Mouse (Mus musculus): ENCODE results near the gene Rce1. TPM values are rescaled to one million over a fixed set of nuclear protein-coding genes. Genes with fewer than 3 reads are reported as not detected.
A peak's percentile ranks its signal among the peaks of the same experiment; 100 is the strongest.

Gene Rce1
- 1 to 10 TPM; 4.6 to 5.7 TPM for total RNA-seq (2021)
- long read RNA-seq, experiment 1, partial matches to known transcripts = 0 of 10 reads
- long read RNA-seq, experiment 1, other reads (novel, unspliced or antisense) = 6 of 10 reads
- long read RNA-seq, experiment 2, transcript Rce1-201 (8 exons, 1,425 nt) = major isoform, 5 of 10 reads
- long read RNA-seq, experiment 2, partial matches to known transcripts = 0 of 10 reads
- long read RNA-seq, experiment 2, other reads (novel, unspliced or antisense) = 2 of 10 reads

DNA sequence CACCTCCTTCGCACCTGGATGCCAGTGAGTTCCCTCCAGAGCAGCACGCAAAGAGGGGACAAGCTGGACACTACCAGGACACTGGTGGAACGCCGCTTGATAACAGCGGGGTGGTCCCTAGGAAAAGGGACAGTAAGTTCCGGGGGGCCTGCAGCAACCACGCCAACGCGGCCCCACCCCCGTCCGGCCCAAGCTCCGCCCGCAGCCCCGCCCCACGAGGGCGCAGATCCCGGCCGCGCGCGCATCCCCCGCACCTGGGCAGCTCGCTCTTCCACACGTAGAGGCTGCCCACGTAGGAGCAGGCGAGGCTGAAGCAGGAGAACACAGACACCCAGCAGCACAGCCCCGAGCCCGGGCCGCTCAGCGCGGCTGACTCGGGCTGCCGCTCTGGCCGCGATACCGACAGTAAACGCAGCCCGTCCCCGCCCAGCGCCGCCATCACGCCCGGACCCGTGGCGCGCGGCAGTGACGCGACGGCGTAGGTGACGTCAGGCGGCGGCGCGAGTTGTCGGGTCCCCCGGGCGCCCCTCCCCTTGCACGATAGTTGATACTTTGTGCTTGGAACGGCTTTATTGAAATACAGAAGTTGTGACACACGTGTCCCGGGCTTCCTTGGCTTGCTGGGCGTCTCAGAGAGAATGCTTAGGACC lies at the start of gene Rce1:
Rce1 (minus strand) TSS at position 463 of the 650 bp plus-strand sequence.
- DNase-seq = peak; percentile 83 to 90
- intact Hi-C loops (cut with DNase I) = loop anchor here (10.0 kb wide), 1 partner anchor 339 kb away; the partner anchor contains the start of gene Mrpl11

DNA sequence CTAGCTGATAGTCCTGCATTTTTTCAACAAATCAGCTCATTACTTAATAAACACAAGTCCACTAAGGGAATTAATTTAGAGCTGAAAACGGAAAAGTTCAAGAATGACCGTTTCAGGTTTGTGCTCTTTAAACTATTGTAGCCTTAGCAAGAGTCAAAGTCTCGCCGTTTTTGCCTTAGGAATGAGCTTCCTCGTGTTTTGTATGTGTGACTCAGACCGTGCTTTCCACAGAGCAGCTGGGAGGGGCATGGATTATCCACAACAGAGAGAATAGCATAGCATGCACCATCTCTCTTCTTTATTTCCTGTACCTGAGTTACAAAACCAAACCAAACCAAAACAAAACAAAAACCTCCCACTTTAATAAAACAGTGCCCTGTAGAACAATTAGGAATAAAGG lies 47.0 kb upstream of the Rce1 start:
- DNase-seq = no peak
- intact Hi-C loops (cut with DNase I) = no loop called here

DNA sequence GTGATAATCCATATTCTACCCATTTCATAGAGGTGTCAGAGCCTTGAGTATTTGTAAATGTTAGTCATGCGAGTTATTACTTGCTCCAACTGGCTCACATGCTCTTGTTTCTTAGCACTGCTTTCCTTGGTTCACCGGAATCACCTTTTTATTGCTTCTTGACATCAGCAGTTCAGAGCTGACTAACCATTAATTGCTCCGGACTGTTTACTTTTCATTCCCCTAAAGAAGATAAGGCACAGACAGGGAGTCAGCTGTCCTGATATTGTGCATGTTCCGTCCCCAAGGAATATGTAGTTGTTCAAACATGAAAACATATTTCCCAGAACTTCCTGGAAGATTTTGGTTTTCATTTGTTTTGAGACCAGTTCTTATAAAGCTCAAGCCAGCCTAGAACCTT lies 45.3 kb upstream of the Rce1 start:
- intact Hi-C loops (cut with DNase I) = no loop called here
- no peak for DNase-seq

DNA sequence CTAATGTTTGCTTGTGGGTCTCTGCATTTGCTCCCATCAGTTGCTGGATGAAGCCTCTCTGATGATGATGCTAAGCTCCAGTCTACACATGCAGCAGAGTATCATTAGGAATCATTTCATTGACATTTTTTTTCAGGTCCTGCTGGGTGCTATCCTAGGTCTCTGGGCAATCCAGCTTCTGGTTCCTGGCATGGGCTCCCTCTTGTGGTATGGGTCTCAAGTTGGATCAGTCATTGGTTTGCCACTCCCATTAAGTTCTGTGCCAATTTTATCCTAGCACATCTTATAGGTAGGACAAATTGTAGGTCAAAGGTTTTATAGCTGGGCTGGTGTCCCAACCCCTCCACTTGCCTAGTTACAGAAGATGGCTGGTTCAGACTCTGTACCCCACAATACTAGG lies 41.4 kb upstream of the Rce1 start:
- intact Hi-C loops (cut with DNase I) = no loop called here
- no peak for DNase-seq

DNA sequence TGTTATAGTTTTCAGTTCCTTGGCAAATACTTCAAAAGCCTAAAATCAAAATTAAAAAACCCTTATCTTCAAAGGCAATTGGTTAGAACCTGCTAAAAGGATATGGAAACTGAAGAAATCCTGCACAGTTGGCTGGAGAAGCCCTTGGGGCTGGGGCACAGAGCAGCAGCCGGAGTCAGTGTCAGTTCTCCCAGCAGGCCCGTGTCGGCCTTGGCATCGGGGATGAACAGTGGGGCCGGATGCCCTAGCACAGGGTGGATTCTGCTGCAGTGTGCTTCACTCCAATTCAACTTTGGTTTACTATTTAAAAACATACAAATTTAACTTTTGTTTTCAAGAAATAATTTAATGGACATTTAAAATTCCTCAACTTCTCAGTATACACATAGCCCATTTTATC lies 32.7 kb upstream of the Rce1 start:
- intact Hi-C loops (cut with DNase I) = loop anchor here (5.0 kb wide), 1 partner anchor 59 kb away; no protein-coding TSS in a partner anchor

DNA sequence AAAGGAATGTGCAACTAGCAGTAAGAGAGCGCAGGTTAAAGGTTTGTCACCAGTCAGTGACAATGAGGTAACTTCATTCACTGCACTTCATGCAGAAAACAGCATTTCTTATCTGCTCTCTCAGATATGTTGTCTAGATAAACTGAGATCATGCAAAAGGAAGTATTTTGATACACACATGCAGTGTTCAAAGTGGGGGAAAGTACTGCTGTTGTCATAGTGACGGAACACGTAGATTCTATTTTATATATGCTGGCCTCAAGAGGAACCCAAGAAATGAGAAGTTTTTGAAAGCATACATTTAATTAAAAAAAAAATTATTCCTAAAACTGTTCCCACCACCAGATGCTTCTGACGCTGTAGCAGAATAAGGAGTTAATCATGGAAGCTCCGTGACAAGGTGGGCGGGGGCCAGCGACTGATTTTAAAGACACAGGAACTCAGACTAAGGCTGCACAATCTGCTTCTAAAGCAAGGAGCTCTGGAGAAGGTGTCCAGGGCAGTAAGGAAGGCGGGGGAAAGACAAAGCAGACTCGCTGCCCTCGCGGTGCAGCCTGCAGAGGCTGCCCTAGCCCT lies 21.6 kb upstream of the Rce1 start:
- intact Hi-C loops (cut with DNase I) = no loop called here
- DNase-seq = no peak

More for the DNA sequence above, 32.7 kb upstream of the Rce1 start:
- DNase-seq = no peak

DNA sequence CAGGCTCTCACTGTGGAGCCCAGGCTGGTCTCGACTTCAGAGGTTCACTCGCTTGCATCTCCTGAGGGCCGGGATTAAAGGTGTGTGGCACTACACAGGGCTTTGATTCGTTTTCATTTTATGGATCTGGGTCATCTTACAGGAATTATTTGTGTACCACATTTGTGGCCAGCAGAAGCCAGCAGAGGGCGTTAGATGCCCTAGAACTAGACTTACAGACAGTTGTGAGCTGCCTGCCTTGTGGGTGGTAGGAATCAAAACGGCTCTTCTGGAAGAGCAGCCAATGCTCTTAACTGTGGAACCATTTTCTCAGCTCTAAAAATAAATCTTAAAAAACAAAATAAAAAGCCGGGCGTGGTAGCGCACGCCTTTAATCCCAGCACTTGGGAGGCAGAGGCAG lies 18.8 kb upstream of the Rce1 start:
- no peak for DNase-seq
- intact Hi-C loops (cut with DNase I) = no loop called here

DNA sequence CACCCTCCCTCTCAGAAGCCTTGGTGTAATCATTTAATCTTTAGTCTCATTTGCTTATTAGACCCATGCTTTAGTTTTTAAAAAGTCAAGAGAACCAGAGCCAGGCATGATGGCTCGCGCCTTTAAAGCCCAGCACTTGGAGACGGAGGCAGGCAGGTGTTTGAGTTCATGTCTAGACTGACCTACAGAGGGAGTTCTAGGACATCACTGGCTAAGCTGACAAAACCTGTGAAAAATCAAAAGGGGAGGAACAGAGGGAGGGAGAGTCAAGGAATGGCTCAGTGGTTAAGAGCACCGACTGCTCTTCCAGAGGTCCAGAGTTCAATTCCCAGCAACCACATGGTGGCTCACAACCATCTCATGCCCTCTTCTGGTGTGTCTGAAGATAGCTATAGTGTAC lies 10.5 kb upstream of the Rce1 start:
- intact Hi-C loops (cut with DNase I) = no loop called here
- DNase-seq = no peak

DNA sequence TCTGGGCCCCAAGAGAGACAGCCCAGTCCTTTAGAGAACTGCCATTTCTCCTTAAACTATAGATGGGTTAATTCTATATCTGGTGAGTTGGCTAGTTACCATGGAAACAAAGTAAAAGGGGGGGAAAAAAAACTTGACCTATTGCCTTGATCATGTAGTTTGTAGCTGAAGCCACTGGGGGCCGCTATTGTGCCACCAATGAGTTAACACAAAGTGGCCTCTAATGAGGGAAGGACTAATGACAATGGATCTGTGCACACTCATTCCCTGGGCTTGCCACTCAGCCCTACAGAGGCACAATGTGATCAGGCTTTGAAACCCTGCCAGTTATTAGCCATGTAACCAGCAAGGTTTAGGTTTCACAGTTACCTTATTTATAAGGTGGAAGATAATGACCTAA lies 3.4 kb upstream of the Rce1 start:
- intact Hi-C loops (cut with DNase I) = loop anchor here (2.0 to 10.0 kb wide), 2 partner anchors 116 to 336 kb away; partner anchors contain the start of gene Mrpl11
- no peak for DNase-seq

DNA sequence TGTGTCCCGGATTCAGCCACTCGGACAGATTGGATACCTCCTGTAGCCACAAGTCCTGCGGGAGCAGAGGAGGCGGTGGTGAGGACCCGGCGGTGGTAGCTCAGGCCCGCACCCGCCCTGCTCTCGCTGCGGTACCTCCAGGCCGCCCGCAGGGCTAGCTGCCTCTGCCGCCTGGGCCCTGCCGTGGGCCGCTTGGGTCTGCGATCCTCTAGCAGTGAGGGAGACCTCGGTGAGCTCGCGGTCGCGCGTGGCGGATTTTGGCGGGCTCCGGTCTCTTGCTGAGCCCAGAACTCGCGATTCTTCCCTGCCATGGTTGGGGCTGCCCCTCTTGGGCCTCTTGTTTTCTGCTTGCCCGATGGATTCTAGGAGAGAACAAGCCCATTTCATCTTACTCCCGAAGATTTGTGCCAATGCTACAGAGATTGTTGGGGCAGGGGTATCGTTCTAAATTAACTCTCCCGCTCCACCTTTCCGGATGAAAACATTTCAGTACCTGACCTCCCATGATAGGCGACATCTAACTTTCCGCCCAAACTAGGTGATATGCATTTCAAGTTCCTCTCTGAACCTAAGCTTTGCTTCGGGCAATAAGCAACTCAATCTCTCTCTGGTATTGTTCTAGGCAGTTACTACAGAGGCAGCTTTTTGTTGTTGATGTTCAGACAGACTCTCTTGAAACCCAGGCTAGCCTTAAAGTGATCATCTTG lies 541 bp upstream of the Rce1 start:
- no peak for DNase-seq
- intact Hi-C loops (cut with DNase I) = loop anchor here (10.0 kb wide), 1 partner anchor 339 kb away; the partner anchor contains the start of gene Mrpl11

DNA sequence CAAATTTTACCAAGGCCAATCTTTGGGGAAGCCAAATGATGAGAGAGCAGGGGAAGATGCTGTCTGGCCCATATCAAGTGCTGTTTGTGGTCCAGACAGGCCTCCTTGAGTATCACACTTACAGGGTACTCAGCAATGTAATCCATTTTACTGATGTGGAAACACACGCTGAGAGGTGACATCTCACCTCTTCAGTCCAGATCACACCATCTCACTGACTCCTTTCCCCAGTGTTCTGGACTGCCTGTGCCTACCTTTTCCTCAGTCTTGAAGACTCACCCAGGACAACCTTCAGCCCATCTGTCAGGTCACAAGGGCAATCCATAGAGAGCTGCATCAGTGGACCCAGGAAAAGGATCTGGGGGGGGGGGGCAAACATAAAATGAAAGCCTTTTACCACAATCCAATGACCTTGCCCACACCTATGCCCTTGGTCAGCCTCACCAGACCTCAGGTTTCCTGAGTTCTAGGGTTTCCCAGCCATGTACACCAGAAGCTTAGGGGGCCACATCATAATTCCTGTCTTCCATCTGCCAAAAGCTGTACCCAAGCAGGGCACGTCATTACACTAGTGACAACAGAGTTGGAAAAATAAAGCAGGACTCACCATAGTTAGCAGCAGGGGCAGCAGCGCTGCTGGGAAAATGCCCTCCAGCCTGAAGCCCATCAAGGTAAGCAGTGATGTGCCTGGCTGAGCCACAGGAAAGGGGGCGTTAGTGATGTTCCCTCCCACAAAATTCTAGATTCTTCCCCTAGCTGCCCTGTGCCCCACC lies 849 bp downstream of the Rce1 start:
- DNase-seq = no peak
- intact Hi-C loops (cut with DNase I) = loop anchor here (10.0 kb wide), 1 partner anchor 340 kb away; the partner anchor contains the start of gene Mrpl11

DNA sequence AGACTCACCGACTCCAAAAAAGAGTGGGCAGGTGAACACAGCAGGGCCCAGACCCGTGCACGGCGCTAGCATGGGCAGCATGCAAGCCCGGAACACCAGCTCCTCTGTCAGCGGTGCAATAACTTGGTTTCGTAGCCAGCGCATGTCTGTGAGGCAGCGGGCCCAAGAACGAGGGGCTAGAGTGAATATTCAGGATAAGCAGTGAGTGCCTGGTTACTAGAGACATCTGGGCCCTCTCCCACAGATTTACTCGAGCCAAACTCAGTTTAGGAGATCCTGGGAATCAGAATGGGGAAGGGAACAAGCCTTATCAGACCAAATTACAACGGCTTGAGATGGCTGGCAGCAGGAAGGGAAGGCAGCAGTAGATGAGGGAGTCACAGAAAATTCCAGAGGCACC lies 1.4 kb downstream of the Rce1 start:
- no peak for DNase-seq
- intact Hi-C loops (cut with DNase I) = loop anchor here (10.0 kb wide), 1 partner anchor 341 kb away; the partner anchor contains the start of gene Mrpl11

DNA sequence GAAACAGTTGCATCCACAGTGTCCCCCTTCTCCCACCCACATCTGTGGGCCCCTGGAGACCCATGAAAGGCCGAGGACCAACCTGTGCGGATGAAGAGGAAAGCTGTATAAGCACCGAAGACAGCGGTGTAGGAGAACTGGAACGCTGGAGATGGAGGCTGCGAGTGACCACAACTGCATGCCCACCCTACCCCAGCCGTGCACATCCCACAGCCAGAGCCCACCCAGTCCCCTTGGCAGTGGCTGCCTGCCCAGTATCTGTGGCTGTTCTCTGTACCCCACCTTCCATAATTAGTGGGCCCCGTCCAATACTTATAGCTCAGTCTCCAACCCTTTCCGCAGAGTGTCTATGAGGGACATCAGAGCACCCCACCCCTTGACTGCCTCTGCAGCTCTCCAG lies 2.0 kb downstream of the Rce1 start:
- DNase-seq = no peak
- intact Hi-C loops (cut with DNase I) = loop anchor here (10.0 kb wide), 1 partner anchor 341 kb away; the partner anchor contains the start of gene Mrpl11

DNA sequence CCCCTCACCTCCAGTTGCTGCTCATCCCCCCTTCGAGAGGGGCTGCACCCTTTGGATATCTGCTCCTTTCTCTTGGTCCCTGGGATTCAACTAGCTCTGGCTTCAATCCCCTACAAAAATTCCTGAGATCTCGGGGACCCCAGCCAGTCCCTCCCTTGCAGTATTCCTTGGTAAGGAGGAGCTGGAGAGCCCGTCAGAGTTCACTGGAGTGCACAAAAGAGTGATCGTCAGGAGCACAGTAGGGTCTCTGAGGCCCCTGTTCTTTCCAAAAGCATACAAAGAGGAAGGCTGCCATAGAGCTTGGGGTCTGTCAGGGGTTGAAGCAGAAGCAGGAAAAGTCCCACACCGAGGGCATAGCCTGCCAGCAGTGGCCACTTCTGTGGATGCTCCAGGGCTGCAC lies 2.7 kb downstream of the Rce1 start:
- intact Hi-C loops (cut with DNase I) = loop anchor here (10.0 kb wide), 1 partner anchor 342 kb away; the partner anchor contains the start of gene Mrpl11
- DNase-seq = no peak

DNA sequence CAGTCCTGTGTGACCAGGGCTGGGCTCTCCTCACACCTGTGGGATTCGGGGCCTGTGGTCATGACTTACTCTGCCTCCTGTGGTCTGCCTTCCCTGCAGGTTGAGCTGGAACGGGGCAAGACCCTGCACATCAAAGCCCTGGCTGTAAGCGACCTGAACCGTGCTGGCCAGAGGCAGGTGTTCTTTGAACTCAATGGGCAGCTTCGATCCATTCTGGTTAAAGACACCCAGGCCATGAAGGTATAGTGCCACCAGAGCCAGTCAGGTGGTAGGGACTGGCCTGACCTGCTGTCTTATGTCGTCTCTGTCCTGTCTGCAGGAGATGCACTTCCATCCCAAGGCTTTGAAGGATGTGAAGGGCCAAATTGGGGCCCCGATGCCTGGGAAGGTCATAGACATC lies 4.7 kb downstream of the Rce1 start:
- DNase-seq = no peak
- intact Hi-C loops (cut with DNase I) = loop anchor here (10.0 kb wide), 1 partner anchor 344 kb away; the partner anchor contains the start of gene Mrpl11

DNA sequence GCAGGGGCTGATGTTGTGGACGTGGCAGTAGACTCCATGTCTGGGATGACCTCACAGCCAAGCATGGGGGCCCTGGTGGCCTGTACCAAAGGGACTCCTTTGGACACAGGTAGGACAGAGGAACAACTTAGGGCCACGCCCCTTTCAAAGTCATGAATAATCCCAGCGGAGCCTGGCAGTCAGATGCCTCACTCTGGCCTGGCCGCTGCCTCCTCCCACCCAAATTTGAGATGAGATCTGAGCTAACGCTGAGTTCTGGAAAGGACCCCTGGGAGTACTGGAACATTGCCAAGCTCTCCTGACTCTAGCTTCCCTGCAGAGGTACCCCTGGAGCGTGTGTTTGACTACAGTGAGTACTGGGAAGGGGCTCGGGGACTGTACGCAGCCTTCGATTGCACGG lies 6.0 kb downstream of the Rce1 start:
- intact Hi-C loops (cut with DNase I) = no loop called here
- DNase-seq = no peak

DNA sequence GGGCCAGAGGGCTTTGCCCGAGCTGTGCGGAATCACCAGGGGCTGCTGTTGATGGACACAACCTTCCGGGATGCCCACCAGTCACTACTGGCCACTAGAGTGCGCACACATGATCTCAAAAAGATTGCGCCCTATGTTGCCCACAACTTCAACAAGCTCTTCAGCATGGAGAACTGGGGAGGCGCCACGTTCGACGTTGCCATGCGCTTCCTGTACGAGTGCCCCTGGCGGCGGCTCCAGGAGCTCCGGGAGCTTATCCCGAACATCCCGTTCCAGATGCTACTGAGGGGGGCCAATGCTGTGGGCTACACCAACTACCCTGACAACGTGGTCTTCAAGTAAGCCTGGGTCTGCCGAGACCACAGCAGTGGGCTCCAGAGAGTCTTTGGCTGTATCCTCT lies 7.3 kb downstream of the Rce1 start:
- no peak for DNase-seq
- intact Hi-C loops (cut with DNase I) = no loop called here

DNA sequence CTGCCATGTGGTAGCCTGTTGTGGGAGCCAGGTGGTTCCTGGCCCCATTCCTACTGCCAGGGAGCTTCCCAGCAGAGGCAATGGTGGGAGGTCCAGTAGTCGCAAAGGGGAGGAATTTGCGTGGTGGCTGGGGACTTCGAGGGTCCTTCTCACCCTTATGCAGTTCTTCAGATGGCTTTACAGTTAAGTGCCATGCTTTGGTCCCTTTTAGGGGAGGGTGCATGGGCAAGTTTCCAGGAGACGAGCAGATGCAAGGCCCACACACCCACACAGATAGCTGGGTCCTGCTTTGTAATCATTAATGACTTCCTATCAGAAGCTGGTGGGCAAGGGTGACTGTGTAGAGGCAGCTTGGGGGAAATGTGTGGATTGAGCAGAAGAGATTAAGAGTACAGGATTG lies 8.9 kb downstream of the Rce1 start:
- DNase-seq = no peak
- intact Hi-C loops (cut with DNase I) = no loop called here

DNA sequence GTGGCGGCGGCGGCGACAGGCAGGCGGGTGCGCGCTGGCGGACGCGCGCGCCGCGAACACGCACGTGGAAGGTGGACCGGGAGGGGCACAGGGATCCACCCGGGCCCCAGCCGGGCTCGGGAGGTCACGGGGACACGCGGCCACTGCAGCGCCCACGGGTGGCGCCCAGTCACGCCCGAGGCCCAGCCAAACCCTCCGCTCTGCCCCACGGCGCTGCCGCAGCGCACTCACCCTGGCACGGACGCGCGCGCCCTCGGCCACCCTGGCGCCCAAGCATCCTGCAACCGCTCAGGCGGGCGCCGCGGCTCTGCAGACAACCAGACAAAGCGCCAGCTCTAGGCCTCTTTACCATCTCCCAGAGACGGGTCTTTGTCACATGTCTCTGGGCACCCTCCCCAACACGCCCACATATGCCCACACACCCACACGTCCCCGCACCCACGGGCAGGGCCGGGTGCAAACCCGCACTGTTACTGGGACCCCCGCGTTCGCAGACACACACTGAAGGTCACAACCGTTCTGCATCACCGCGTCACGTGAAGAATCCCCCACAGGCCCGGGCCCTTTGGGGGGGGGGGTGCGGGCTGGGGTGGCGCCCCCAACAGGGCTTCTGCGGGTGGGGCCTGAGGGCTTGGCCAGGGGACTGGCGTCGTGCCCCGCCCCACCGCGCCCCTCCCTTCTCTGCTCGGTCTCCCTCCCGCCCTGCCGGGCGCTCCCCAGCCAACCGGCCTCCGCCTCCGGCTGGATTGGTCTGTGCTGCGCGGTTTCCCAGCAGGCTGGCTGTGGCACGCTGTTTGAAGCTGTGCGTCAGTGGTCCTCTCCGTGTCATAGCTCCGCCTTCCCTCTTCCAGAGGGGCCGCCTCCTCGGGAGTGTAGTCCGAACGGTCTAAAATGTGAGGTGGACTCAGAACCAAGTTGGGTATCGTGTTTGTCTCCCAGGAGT lies 10.0 kb downstream of the Rce1 start, which contains the start of gene Lrfn4:
Lrfn4 (minus strand) TSS at position 517 of the 943 bp plus-strand sequence.
- intact Hi-C loops (cut with DNase I) = loop anchor here (2.0 kb wide), 1 partner anchor 117 kb away; the partner anchor contains the start of gene 2010003K11Rik
- peak; percentile 62 to 74 for DNase-seq
